Mouse (Mus musculus) C2C12 (cell line): ENCODE data around the gene Acad10. TPM values are rescaled to one million over a fixed set of nuclear protein-coding genes. Genes with fewer than 3 reads are reported as not detected.

Experiments
- H3K27me3 ChIP-seq: one replicate; pipeline ENCODE4 v1.6.1; 2011; ENCODE audit not compliant: control insufficient read depth, insufficient read depth, insufficient read length
- H3K36me3 ChIP-seq: one replicate; pipeline ENCODE4 v1.6.1; 2011; ENCODE audit not compliant: control insufficient read depth, insufficient read depth
- H3K4me3 ChIP-seq: one replicate; pipeline ENCODE4 v1.5.1; 2011; ENCODE audit warnings: mild to moderate bottlenecking, control low read depth; ENCODE audit not compliant: poor library complexity, insufficient read depth, severe bottlenecking
- H3K79me2 ChIP-seq: one replicate; pipeline ENCODE4 v1.6.1; 2011; ENCODE audit not compliant: control insufficient read depth, insufficient read depth
- H3K79me3 ChIP-seq: one replicate; pipeline ENCODE4 v1.6.1; 2011; ENCODE audit warnings: low read depth, control low read depth
- H3ac ChIP-seq: one replicate; pipeline ENCODE3; 2011; ENCODE audit warnings: low read depth; ENCODE audit not compliant: control insufficient read depth, insufficient read length
- CEBPB ChIP-seq: IDR thresholded peaks from one replicate; pipeline ENCODE4 v1.6.1; 2011; ENCODE audit warnings: low read depth, mild to moderate bottlenecking, control low read depth, moderate library complexity
- CTCF ChIP-seq: IDR thresholded peaks from one replicate; pipeline ENCODE4 v1.5.1; 2011; ENCODE audit not compliant: control insufficient read depth, insufficient read depth, insufficient read length
- FOSL1 ChIP-seq: IDR thresholded peaks from one replicate; pipeline ENCODE4 v1.8.0; 2011; ENCODE audit warnings: mild to moderate bottlenecking, low read length; ENCODE audit not compliant: poor library complexity, insufficient read depth, severe bottlenecking
- MAX ChIP-seq: IDR thresholded peaks from one replicate; pipeline ENCODE4 v1.6.1; 2011; ENCODE audit warnings: mild to moderate bottlenecking, control low read depth
- MYOD1 ChIP-seq: IDR thresholded peaks from one replicate; pipeline ENCODE4 v1.6.1; 2011; ENCODE audit warnings: low read depth; ENCODE audit not compliant: control insufficient read depth, insufficient read length
- MYOG ChIP-seq: IDR thresholded peaks from one replicate; pipeline ENCODE4 v1.6.1; 2011; ENCODE audit not compliant: control insufficient read depth, insufficient read length; ENCODE audit errors: extremely low read depth
- USF1 ChIP-seq: IDR thresholded peaks from one replicate; pipeline ENCODE4 v1.6.1; 2011; ENCODE audit warnings: low read depth, mild to moderate bottlenecking, control low read depth, moderate library complexity
- polyA plus RNA-seq: library from polyadenylated mRNA; unstranded; fragments of >200 nt; fragmentation: generic; extraction: Trizol; gene quantifications from one replicate; pipeline ENCODE4 v1.2.1, GENCODE M21; 2012; ENCODE audit warnings: missing spikeins

Acad10 gene
- polyA plus RNA-seq, 1 experiment = 1.8 TPM

- Histone ChIP-seq H3ac (no peak overlapping the region), H3K4me3 (no peak overlapping the region), H3K36me3 (peaks cover 28% of the 10 kb centered on the region), H3K79me3 (peaks cover 37% of the 10 kb centered on the region), H3K79me2 (peaks cover 67% of the 10 kb centered on the region), H3K27me3 (no peaks in the 10 kb centered on the region)
- TF ChIP-seq FOSL1 (no peak), CTCF (peak; percentile 86), MAX (peak; percentile 49)
Observed at GRCm38 (mm10) chr5:121583765-121584501, 76.4 kb downstream of the Acad10 start.

- TF ChIP-seq MAX (no peak), MYOD1 (no peak), MYOG (no peak), FOSL1 (no peak), CEBPB (no peak), USF1 (no peak), CTCF (no peak)
- no peaks in the 10 kb centered on the region for H3K27me3 ChIP-seq
- H3K79me3 ChIP-seq = peaks cover 28% of the 10 kb centered on the region
- peaks cover 47% of the 10 kb centered on the region for H3K79me2 ChIP-seq
- H3K36me3 ChIP-seq = peaks cover 44% of the 10 kb centered on the region
- no peak overlapping the region for H3ac ChIP-seq
- no peak overlapping the region for H3K4me3 ChIP-seq
Observed at GRCm38 (mm10) chr5:121581945-121582344, 78.4 kb downstream of the Acad10 start.

- Histone ChIP-seq H3ac (no peak overlapping the region), H3K79me2 (peaks cover 21% of the 10 kb centered on the region), H3K27me3 (no peaks in the 10 kb centered on the region), H3K79me3 (peaks cover 10% of the 10 kb centered on the region), H3K36me3 (peaks cover 67% of the 10 kb centered on the region), H3K4me3 (no peak overlapping the region)
- TF ChIP-seq MYOD1 = no peak
- TF ChIP-seq USF1 = no peak
- no peak for TF ChIP-seq MAX
- TF ChIP-seq CTCF = no peak
- no peak for TF ChIP-seq MYOG
- TF ChIP-seq FOSL1 = no peak
Observed at GRCm38 (mm10) chr5:121576927-121577488, 83.3 kb downstream of the Acad10 start.

GRCm38 (mm10) chr5:121575867-121576266 lies 84.4 kb downstream of the Acad10 start:
- Histone ChIP-seq H3K79me2 (peaks cover 9% of the 10 kb centered on the region), H3K36me3 (peaks cover 66% of the 10 kb centered on the region), H3ac (no peak overlapping the region), H3K27me3 (no peaks in the 10 kb centered on the region), H3K4me3 (no peak overlapping the region), H3K79me3 (no peaks in the 10 kb centered on the region)
- TF ChIP-seq USF1 (no peak), CEBPB (no peak), FOSL1 (no peak), MAX (no peak)

- Histone ChIP-seq H3K79me3 (no peaks in the 10 kb centered on the region), H3K36me3 (peaks cover 61% of the 10 kb centered on the region), H3K79me2 (no peaks in the 10 kb centered on the region), H3ac (no peak overlapping the region), H3K27me3 (no peaks in the 10 kb centered on the region), H3K4me3 (no peak overlapping the region)
- no peak for TF ChIP-seq FOSL1
- TF ChIP-seq CEBPB = no peak
- TF ChIP-seq MYOD1 = no peak
- TF ChIP-seq MYOG = no peak
- no peak for TF ChIP-seq CTCF
- no peak for TF ChIP-seq MAX
- no peak for TF ChIP-seq USF1
Observed at GRCm38 (mm10) chr5:121574145-121574544, 86.2 kb downstream of the Acad10 start.

Other genes with a start within 250 kb of the Acad10 start
- 0.54 TPM for gene Tmem116, start 208.6 kb downstream of the Acad10 start, polyA plus RNA-seq
- 109 TPM for gene Erp29, start 208.0 kb downstream of the Acad10 start, polyA plus RNA-seq
- not detected for gene Adam1b, start 157.1 kb downstream of the Acad10 start, polyA plus RNA-seq
- 0.99 TPM for gene Adam1a, start 115.0 kb downstream of the Acad10 start, polyA plus RNA-seq
- not detected for gene Gm42878, start 115.0 kb downstream of the Acad10 start, polyA plus RNA-seq
- 68.7 TPM for gene Mapkapk5, start 114.6 kb downstream of the Acad10 start, polyA plus RNA-seq
- gene Aldh2, start 66.7 kb downstream of the Acad10 start, polyA plus RNA-seq = 225 TPM
- 0.77 TPM for gene Acad12, start 41.6 kb downstream of the Acad10 start, polyA plus RNA-seq
- 31.7 TPM for gene Brap, start within 50 bp of the Acad10 start, polyA plus RNA-seq
- gene Atxn2, start 50.8 kb upstream of the Acad10 start, polyA plus RNA-seq = 69.9 TPM
- 46.2 TPM for gene Sh2b3, start 177.1 kb upstream of the Acad10 start, polyA plus RNA-seq
- 12.9 TPM for gene Pheta1, start 188.5 kb upstream of the Acad10 start, polyA plus RNA-seq